Mouse (Mus musculus) bone marrow macrophage, adult 2 months (primary cell): ENCODE measurements at regions not wholly inside any gene's neighbourhood (a gene's known extent, or its start where the extent isn't known, plus 50 kb on each side); places are given as distances from the start of the nearest gene placed in this dataset.

ENCODE experiments used
- H3K27ac ChIP-seq: 2 replicates; pipeline ENCODE4 v1.5.1; 2012; ENCODE audit warnings: low read depth, low read length; ENCODE audit not compliant: insufficient read depth
- H3K4me1 ChIP-seq: 2 replicates; pipeline ENCODE4 v1.6.1; 2012; ENCODE audit warnings: low read length; ENCODE audit not compliant: control insufficient read depth, insufficient read depth
- H3K4me3 ChIP-seq: 2 replicates; pipeline ENCODE4 v1.5.1; 2012; ENCODE audit warnings: mild to moderate bottlenecking, low read length, moderate library complexity; ENCODE audit not compliant: insufficient read depth
- CTCF ChIP-seq: IDR thresholded peaks from 2 replicates; pipeline ENCODE4 v1.5.1; 2012; ENCODE audit warnings: low read depth, mild to moderate bottlenecking, low read length, moderate library complexity
- POLR2A ChIP-seq: IDR thresholded peaks from 2 replicates; pipeline ENCODE4 v1.6.1; 2012; ENCODE audit warnings: mild to moderate bottlenecking, low read depth, low read length, borderline replicate concordance

- TF ChIP-seq POLR2A (no peak), CTCF (no peak)
- no peak overlapping the region for H3K4me3 ChIP-seq
- no peaks in the 10 kb centered on the region for H3K4me1 ChIP-seq
- H3K27ac ChIP-seq: no peak overlapping the region
These were observed 827.4 kb upstream of the Car8 start for GRCm38 (mm10) chr4:9065981-9066815.

DNA sequence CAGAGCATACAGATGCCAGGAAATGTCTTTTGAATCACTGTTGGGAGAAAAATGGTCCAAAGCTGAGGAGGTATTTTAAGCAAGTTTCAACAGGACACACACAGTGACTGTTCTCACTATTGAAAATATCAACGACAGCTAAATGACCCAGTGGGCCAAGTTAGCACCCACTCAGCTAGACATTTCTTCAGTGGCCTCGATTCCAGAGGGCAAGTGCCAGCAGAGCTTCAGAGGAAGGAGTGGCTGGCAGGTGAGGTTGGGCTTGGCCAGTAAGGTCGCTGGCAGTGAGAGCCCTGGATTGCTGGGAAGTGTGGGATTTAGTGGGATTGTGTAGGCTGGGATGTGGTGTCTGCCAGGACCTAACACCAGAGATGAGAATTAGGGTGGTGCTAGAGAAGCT lies 823.1 kb upstream of the Car8 start:
- no peak overlapping the region for H3K4me3 ChIP-seq
- peaks cover 17% of the 10 kb centered on the region for H3K4me1 ChIP-seq
- no peak overlapping the region for H3K27ac ChIP-seq
- TF ChIP-seq POLR2A: no peak
- no peak for TF ChIP-seq CTCF

DNA sequence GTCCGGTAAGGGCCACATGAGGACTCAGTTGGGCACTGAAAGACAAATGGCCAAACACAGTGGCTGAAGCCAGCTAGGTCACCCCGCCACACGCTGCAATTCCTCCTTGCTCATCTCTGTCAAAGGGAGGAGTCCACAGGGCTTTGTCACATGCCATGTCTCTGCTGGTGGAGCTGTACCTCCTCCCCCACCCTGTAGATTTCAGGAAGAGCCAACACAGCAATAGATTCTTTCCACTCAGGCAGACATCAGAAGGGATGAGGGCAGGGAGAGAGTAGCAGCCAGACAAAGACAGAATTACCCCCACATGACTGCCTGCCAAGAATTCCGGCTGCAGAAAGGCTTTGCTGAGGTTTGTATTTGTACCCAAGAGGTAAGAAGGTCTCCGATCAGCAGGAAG lies 821.4 kb upstream of the Car8 start:
- no peak for TF ChIP-seq POLR2A
- no peak for TF ChIP-seq CTCF
- Histone ChIP-seq H3K4me3 (no peak overlapping the region), H3K27ac (no peak overlapping the region), H3K4me1 (peaks cover 17% of the 10 kb centered on the region)

GRCm38 (mm10) chr4:9057676-9058075 lies 818.8 kb upstream of the Car8 start:
- Histone ChIP-seq H3K4me1 (peaks cover 17% of the 10 kb centered on the region), H3K27ac (no peak overlapping the region), H3K4me3 (no peak overlapping the region)
- TF ChIP-seq CTCF: no peak
- no peak for TF ChIP-seq POLR2A

DNA sequence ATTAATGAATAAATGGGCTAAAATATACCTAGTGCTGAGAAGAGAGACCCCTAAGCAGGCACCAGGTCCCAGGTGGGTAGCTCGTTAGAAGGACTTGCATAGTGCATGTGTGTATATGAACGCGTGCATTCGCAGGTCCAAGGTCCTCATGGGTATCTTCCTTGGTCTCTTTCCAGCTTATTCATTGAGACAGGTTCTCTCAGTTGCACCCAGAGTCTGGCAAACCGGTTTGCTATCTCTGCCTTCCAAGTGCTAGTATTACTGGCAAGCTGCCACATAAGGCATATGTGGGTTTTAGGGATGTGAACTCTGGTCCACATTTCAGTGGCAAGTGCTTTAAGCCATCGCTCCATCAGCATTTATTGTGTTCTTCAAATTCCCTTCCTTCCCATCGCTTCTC lies 818.3 kb upstream of the Car8 start:
- peaks cover 17% of the 10 kb centered on the region for H3K4me1 ChIP-seq
- TF ChIP-seq CTCF: no peak
- TF ChIP-seq POLR2A: no peak
- no peak overlapping the region for H3K27ac ChIP-seq
- H3K4me3 ChIP-seq: no peak overlapping the region

DNA sequence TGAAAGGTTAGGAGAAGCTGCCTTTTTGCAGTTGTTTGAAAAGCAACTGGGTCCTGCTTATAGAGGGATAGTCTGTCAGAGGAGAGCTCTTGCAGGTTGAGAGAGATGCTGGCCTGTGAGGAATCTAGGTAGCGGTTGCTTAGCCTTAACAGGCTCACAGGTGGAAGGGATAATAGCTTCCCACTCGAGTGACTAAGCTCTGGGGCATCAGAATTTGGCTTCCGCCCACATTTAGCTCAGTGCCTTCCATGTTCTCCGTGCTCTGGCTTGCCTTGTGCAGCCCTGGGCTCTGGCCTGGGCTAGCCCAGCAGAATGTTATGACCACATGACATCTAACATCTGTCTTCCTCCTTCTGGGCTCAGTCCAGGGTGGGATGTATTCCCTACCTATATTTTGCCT lies 817.0 kb upstream of the Car8 start:
- Histone ChIP-seq H3K4me1 (peaks cover 17% of the 10 kb centered on the region), H3K27ac (no peak overlapping the region), H3K4me3 (no peak overlapping the region)
- no peak for TF ChIP-seq POLR2A

DNA sequence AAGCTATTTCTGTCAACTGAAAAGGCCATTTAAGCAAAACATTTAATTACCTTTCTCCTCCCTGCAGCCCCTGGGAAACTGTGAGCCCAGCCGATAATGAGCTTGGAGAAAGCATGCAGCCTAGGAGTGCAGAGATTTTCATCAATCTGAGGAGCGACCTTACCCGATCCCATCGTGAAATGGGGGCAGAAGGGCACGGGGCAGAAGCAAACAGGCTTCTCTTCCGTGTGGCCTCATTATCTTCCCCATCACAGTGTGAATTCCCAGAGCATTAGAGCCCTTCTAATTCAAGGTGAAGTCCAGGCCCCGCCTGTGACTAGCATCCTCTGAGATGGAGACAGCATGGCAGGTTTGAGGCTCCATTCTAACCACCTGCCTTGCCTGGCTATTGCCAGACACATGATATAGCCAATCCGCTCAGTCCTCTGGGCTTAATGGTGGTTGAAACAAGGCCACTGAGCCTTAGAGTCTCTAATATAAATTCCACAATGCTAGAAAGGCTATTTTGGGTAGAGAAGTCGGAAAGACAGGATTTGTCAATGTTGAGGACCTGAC lies 816.5 kb upstream of the Car8 start:
- no peak overlapping the region for H3K4me3 ChIP-seq
- peaks cover 15% of the 10 kb centered on the region for H3K4me1 ChIP-seq
- no peak for TF ChIP-seq CTCF
- no peak for TF ChIP-seq POLR2A
- H3K27ac ChIP-seq: no peak overlapping the region

- no peaks in the 10 kb centered on the region for H3K4me1 ChIP-seq
- no peak overlapping the region for H3K27ac ChIP-seq
- TF ChIP-seq POLR2A: no peak
- no peak for TF ChIP-seq CTCF
- H3K4me3 ChIP-seq: no peak overlapping the region
These were observed 810.0 kb upstream of the Car8 start for GRCm38 (mm10) chr4:9048817-9049216.

DNA sequence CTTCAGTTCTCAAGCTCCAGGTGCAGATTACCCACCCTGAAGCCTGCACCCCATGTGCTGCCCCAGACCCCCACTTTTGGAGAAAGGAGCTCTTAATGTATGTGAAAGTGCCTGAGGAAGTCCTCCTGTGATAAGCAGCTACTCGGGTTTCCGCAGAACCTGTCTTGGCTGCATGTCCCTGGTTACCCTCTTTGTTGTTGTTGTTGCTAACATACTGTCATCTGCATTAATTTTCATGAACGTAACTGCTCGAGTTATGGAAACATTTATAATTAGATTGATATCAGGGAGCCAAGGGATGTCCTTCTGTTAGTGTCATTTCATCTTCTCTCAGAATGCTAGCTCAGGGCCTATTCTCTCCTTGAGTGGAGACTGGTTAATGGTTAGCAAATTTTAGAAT lies 808.3 kb upstream of the Car8 start:
- TF ChIP-seq POLR2A: no peak
- no peak for TF ChIP-seq CTCF

DNA sequence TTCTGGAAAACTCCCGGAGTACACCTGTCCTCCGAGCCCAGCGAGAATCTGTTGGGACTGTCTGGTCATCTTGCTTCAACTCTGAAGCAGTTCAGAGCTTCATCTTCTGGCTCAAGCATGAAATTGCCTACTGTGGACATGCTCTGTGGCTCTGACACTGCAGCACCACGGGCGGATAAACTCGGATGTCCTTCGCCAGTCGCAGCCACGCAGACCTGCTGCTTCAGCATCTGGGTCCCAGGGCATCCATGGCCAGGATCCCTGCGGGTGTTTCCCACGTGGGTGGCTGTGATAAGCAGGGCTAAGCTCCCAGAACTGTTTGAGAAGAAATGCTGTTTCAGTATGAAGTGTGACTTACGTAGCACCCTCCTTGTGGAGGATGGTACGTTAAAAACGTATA lies 807.6 kb upstream of the Car8 start:
- no peak overlapping the region for H3K4me3 ChIP-seq
- no peak overlapping the region for H3K27ac ChIP-seq
- H3K4me1 ChIP-seq: peaks cover 4% of the 10 kb centered on the region
- no peak for TF ChIP-seq CTCF
- TF ChIP-seq POLR2A: no peak

More for the DNA sequence above, 808.3 kb upstream of the Car8 start:
- H3K4me3 ChIP-seq: no peak overlapping the region
- peaks cover 4% of the 10 kb centered on the region for H3K4me1 ChIP-seq
- H3K27ac ChIP-seq: no peak overlapping the region
